8 mouse cellular contexts compared by ENCODE assay signal in genomic region chr17:5942156-5942555, GRCm38 (mm10). TPM values are rescaled to one million over a fixed set of nuclear protein-coding genes. Genes with fewer than 3 reads are reported as not detected.
DNase-seq lines count a peak whose midpoint lies in the region; ATAC-seq and TF ChIP-seq lines count a peak whose summit lies in the region.

No protein-coding gene starts in this region.

- peak overlapping the region; percentile 90 for H3K9ac ChIP-seq in heart, embryonic 13.5 days
- no peak overlapping the region for H3K9ac ChIP-seq in intestine, postnatal 0 days (ENCODE audit: low read depth, low read length)

- TF ChIP-seq CTCF in testis, adult 2 months (IDR thresholded peaks at IDR 0.05; ENCODE audit: control insufficient read depth, insufficient read depth, insufficient replicate concordance, low read depth, low read length), result no peak
- TF ChIP-seq CTCF in intestine, postnatal 0 days (IDR thresholded peaks at IDR 0.05; ENCODE audit: low read depth), result no peak

- no peak for TF ChIP-seq POLR2A in testis, adult 2 months (IDR thresholded peaks at IDR 0.05; ENCODE audit: control insufficient read depth, low read depth, low read length)

- no peaks in the 10 kb centered on the region for H3K36me3 ChIP-seq in heart, embryonic 13.5 days
- H3K36me3 ChIP-seq in testis, adult 2 months (ENCODE audit: control insufficient read depth, insufficient read depth, low read length), result no peaks in the 10 kb centered on the region
- H3K36me3 ChIP-seq in intestine, postnatal 0 days (ENCODE audit: control insufficient read depth, insufficient read depth), result no peaks in the 10 kb centered on the region

- ATAC-seq in heart, embryonic 13.5 days (ENCODE audit: extremely low read depth, insufficient number of reproducible peaks, low FRiP score, low TSS enrichment), result no peak
- ATAC-seq in intestine, postnatal 0 days, result peak; percentile 53

- WGBS in heart, embryonic 13.5 days, result 64% methylated on average over 3 of the region's 3 CpGs
- 32% methylated on average over 3 of the region's 3 CpGs for WGBS in intestine, postnatal 0 days

- DNase-seq in heart, adult 9 months (ENCODE audit: low spot score in 2 of 2), result no peak
- no peak for DNase-seq in testis, postnatal 10 days (ENCODE audit: low spot score)
- no peak for DNase-seq in MN1 (ENCODE audit: low spot score)
- DNase-seq in adrenal gland, adult 18-20 months (ENCODE audit: low spot score in 2 of 2), result no peak
- DNase-seq in yolk sac, embryonic 10.5 days (ENCODE audit: low spot score), result no peak

- no peak overlapping the region for H3K27ac ChIP-seq in heart, embryonic 13.5 days (replicated peaks)
- H3K27ac ChIP-seq in testis, adult 2 months (ENCODE audit: control insufficient read depth, insufficient read depth, low read depth, low read length), result 0 out of 2 replicates have a peak overlapping the region, but pooled peaks have one; percentile 75
- H3K27ac ChIP-seq in intestine, postnatal 0 days (ENCODE audit: low read depth, low read length), result no peak overlapping the region

- peak overlapping the region; percentile 82 for H3K4me3 ChIP-seq in heart, embryonic 13.5 days
- no peak overlapping the region; the same call in 1 of the 2 replicates for H3K4me3 ChIP-seq in testis, adult 2 months (ENCODE audit: control insufficient read depth, low read depth, low read length)
- peak overlapping the region; percentile 78; the same call in 1 of the 2 replicates for H3K4me3 ChIP-seq in intestine, postnatal 0 days (ENCODE audit: low read depth, low read length)

- peaks cover 11% of the 10 kb centered on the region for H3K27me3 ChIP-seq in heart, embryonic 13.5 days (replicated peaks)
- H3K27me3 ChIP-seq in testis, adult 2 months (ENCODE audit: control insufficient read depth, insufficient read depth, low read length), result no peaks in the 10 kb centered on the region
- no peaks in the 10 kb centered on the region for H3K27me3 ChIP-seq in intestine, postnatal 0 days (replicated peaks; ENCODE audit: control insufficient read depth, insufficient read depth, low read length)

- no peaks in the 10 kb centered on the region for H3K9me3 ChIP-seq in heart, embryonic 13.5 days
- no peaks in the 10 kb centered on the region for H3K9me3 ChIP-seq in intestine, postnatal 0 days (ENCODE audit: control insufficient read depth)

- peak overlapping the region; percentile 86 for H3K4me2 ChIP-seq in heart, embryonic 13.5 days
- peak overlapping the region; percentile 84 for H3K4me2 ChIP-seq in intestine, postnatal 0 days (replicated peaks; ENCODE audit: low read depth)

- peaks cover 16% of the 10 kb centered on the region for H3K4me1 ChIP-seq in heart, embryonic 13.5 days
- H3K4me1 ChIP-seq in testis, adult 2 months (ENCODE audit: control insufficient read depth, insufficient read depth, low read length), result peaks cover 2% of the 10 kb centered on the region; the same call in 1 of the 2 replicates
- H3K4me1 ChIP-seq in intestine, postnatal 0 days (replicated peaks; ENCODE audit: control insufficient read depth, insufficient read depth, low read length), result no peaks in the 10 kb centered on the region

RNA-seq across cellular contexts. Expression of gene Synj2, which starts 1.1 kb away (rescaled TPM):
- polyA plus RNA-seq in heart, embryonic 13.5 days (2015; fragmentation: Nextera tagmentation; extraction: Ambion mirVana), result 3.0 and 3.1 TPM in 2 replicates
- 29.1 and 32.9 TPM in 2 replicates for polyA plus RNA-seq in testis, adult 2 months (2012; rRNA removed)
- polyA plus RNA-seq in intestine, postnatal 0 days (2015; fragmentation: Nextera tagmentation; extraction: Ambion mirVana), result 2.1 and 2.6 TPM in 2 replicates
- 10 to 100 TPM in 1 of 2 experiments, 1 to 10 TPM in 1; 9.7 to 13.4 TPM for total RNA-seq in adrenal gland, adult 18-20 months (2021)
